Mouse (Mus musculus) naive thymus-derived CD4-positive, alpha-beta T cell, adult 2 months (primary cell): Measurements from ENCODE around the gene Pi4k2a.
"Not testable (repeated sequence)": the region's sequence is repeated elsewhere in the genome, so short reads cannot be mapped to it uniquely, and the experiment has no call there.

Experiments
- DNase-seq: peaks from one replicate; pipeline ENCODE4 v3.0.0-alpha.2; 2011; ENCODE audit warnings: low read depth

Pi4k2a gene

GRCm38 (mm10) chr19:42080469-42080868 is 9.8 kb upstream of the Pi4k2a start:
- no peak for DNase-seq

GRCm38 (mm10) chr19:42081613-42082012 is 8.7 kb upstream of the Pi4k2a start:
- not testable (repeated sequence) for DNase-seq

GRCm38 (mm10) chr19:42085690-42086089 is 4.6 kb upstream of the Pi4k2a start:
- no peak for DNase-seq

GRCm38 (mm10) chr19:42086166-42086565 is 4.1 kb upstream of the Pi4k2a start, which contains the start of gene Morn4:
Morn4 (minus strand) TSS chr19:42086357.
- no peak for DNase-seq

- peak; percentile 85 for DNase-seq
Measured at GRCm38 (mm10) chr19:42089103-42089747, 1.0 kb upstream of the Pi4k2a start.

- DNase-seq = peak; percentile 64
Measured at GRCm38 (mm10) chr19:42090637-42091141, 419 bp downstream of the Pi4k2a start.

- no peak for DNase-seq
Measured at GRCm38 (mm10) chr19:42099406-42099805, 9.1 kb downstream of the Pi4k2a start.

- DNase-seq = no peak
Measured at GRCm38 (mm10) chr19:42104681-42105080, 14.4 kb downstream of the Pi4k2a start.

- no peak for DNase-seq
Measured at GRCm38 (mm10) chr19:42115783-42116335, 25.6 kb downstream of the Pi4k2a start.

GRCm38 (mm10) chr19:42118142-42118541 is 27.9 kb downstream of the Pi4k2a start:
- DNase-seq = no peak

- no peak for DNase-seq
Measured at GRCm38 (mm10) chr19:42118596-42118995, 28.3 kb downstream of the Pi4k2a start.

GRCm38 (mm10) chr19:42120451-42120850 is 30.2 kb downstream of the Pi4k2a start:
- DNase-seq = no peak

GRCm38 (mm10) chr19:42124684-42125083 is 34.4 kb downstream of the Pi4k2a start:
- no peak for DNase-seq

- no peak for DNase-seq
Measured at GRCm38 (mm10) chr19:42125501-42126218, 35.4 kb downstream of the Pi4k2a start.

- DNase-seq = no peak
Measured at GRCm38 (mm10) chr19:42126219-42126605, 35.9 kb downstream of the Pi4k2a start.

- DNase-seq = no peak
Measured at GRCm38 (mm10) chr19:42127024-42127423, 36.8 kb downstream of the Pi4k2a start.

- peak; percentile 51 for DNase-seq
Measured at GRCm38 (mm10) chr19:42128052-42128740, 37.9 kb downstream of the Pi4k2a start.

GRCm38 (mm10) chr19:42128787-42129508 is 38.7 kb downstream of the Pi4k2a start, which contains the start of gene Avpi1:
Avpi1 (minus strand) TSS chr19:42129059.
- peak; percentile 95 for DNase-seq

- no peak for DNase-seq
Measured at GRCm38 (mm10) chr19:42129509-42130293, 39.4 kb downstream of the Pi4k2a start.

- no peak for DNase-seq
Measured at GRCm38 (mm10) chr19:42130294-42130606, 40.0 kb downstream of the Pi4k2a start.

GRCm38 (mm10) chr19:42131101-42131500 is 40.8 kb downstream of the Pi4k2a start:
- DNase-seq = no peak
